Mouse (Mus musculus): ENCODE data around the gene Zfp146. TPM values are rescaled to one million over a fixed set of nuclear protein-coding genes. Genes with fewer than 3 reads are reported as not detected.
"Not testable (repeated sequence)": the region's sequence is repeated elsewhere in the genome, so short reads cannot be mapped to it uniquely, and the experiment has no call there.

The Zfp146 gene
- polyA plus RNA-seq, 1 experiment from 2014 or later: 7.3 TPM

DNA sequence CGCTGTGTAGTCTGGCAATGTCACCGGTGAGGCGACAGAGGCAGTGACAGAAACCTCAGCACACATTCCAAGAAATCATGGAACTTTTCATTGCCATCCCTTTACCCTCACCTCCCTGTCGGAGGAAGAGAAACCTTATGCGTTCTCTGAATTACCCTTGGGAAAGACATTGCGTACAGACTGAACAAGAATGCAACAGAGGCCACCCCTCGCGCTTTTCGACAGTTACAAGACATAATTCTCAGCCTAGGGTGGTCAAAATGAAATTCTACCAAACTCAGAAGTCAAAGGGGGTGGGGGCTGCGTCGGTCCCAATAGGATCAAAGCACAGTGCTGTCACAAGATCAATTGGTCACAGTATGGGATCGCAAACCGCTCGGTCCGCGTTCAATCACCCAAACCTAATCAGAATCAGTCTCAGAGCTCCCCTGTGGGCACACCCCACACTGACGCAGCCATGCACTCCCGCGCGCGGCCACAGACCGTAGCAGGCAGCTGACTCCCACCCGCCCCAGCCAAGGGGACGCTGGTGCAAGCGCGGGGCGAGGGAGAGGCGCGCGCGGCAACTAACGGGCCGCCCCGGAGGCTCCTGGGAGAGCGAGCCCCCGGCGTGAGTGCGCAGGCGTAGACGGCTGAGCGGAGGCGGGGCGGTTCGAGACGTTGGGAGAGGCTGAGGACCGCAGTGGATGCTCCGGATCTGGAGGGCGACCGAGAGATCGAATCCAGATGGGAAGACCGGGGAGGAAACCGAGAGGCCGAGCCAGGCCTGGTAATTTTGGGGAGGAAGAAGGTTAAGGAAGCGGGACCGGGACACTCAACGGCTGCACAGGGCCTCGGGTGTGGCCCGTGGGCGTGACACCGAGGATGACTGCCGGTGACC is 48.0 kb downstream of the Zfp146 start, which contains the start of gene Zfp382:
Gene Zfp382 (plus strand): TSS at position 635 of the 880 bp plus-strand sequence.
- Histone ChIP-seq H3K27ac (ENCODE audit: low read length) (peak within 1 kb of the TSS; percentile 91), H3K4me2 (ENCODE audit: low read depth, low read length) (peak within 1 kb of the TSS; percentile 95), H3K27me3 (ENCODE audit: control insufficient read depth, insufficient read depth, low read length) (no peaks in the 10 kb centered on the region), H3K4me3 (ENCODE audit: low read length) (peak within 1 kb of the TSS; percentile 89), H3K4me1 (ENCODE audit: control insufficient read depth, insufficient read depth, low read length) (peaks cover 5% of the 10 kb centered on the region; the same call in 1 of the 2 replicates), H3K9me3 (replicated peaks; ENCODE audit: control insufficient read depth, low read length) (no peaks in the 10 kb centered on the region), H3K36me3 (ENCODE audit: control insufficient read depth, insufficient read depth) (peaks cover 7% of the 10 kb centered on the region), H3K9ac (ENCODE audit: low read length) (peak within 1 kb of the TSS; percentile 95)
- under 1% methylated on average over 61 of the region's 61 CpGs for WGBS
- ATAC-seq (replicated peaks; ENCODE audit: extremely low read depth, insufficient read depth, low FRiP score): peak; percentile 96

DNA sequence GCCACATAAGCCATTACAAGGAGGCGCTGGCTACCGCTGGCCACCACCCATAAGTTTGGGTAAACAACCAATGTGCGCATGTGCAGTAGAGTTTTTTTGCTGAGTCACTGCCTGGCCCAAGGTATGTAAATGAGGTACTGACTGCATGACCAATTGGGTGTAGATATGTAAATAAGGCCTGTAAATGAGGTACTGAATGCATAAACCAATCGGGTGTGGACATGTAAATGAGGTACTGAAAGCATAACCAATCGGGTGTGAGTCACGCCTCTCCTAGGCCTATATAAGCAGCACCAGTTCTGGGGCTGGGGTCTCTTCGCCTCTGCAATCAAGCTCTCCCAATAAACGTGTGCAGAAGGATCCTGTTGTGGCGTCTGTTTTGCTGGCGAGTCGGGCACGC is 51.6 kb downstream of the Zfp146 start:
- H3K27me3 ChIP-seq (ENCODE audit: control insufficient read depth, insufficient read depth, low read length); H3K4me2 ChIP-seq (ENCODE audit: low read depth, low read length); H3K36me3 ChIP-seq (ENCODE audit: control insufficient read depth, insufficient read depth); H3K4me3 ChIP-seq (ENCODE audit: low read length); H3K27ac ChIP-seq (ENCODE audit: low read length); H3K4me1 ChIP-seq (ENCODE audit: control insufficient read depth, insufficient read depth, low read length); H3K9ac ChIP-seq (ENCODE audit: low read length); ATAC-seq (replicated peaks; ENCODE audit: extremely low read depth, insufficient read depth, low FRiP score); H3K9me3 ChIP-seq (replicated peaks; ENCODE audit: control insufficient read depth, low read length): not testable (repeated sequence)
- 91% methylated on average over 12 of the region's 12 CpGs for WGBS

DNA sequence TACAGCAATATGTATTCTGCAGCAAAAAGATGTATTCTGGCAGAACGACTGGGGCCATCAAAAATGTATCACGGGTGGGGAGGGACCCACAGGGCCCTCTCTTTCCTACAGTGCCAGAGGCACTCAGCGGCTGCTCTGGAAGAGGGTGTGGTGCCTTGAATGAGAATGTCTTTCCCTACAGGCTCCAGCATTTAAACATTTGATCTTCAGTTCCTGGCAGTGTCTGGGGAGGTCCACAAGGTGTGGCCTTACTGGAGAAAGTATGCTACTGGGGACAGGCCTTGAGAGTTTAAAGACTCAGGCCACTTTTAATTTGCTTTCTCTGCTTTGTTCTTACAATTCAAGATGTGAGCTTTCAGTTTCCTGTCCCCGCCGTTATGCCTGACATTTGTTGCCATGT is 53.5 kb downstream of the Zfp146 start:
- no peak overlapping the region for H3K4me2 ChIP-seq (ENCODE audit: low read depth, low read length)
- no peak overlapping the region for H3K27ac ChIP-seq (ENCODE audit: low read length)
- no peak overlapping the region for H3K4me3 ChIP-seq (ENCODE audit: low read length)
- no peaks in the 10 kb centered on the region for H3K4me1 ChIP-seq (ENCODE audit: control insufficient read depth, insufficient read depth, low read length)
- WGBS: 89% methylated on average over 5 of the region's 5 CpGs
- no peak overlapping the region for H3K9ac ChIP-seq (ENCODE audit: low read length)
- 0 out of 2 replicates have a peak, but pooled peaks cover 3% of the 10 kb centered on the region for H3K9me3 ChIP-seq (replicated peaks; ENCODE audit: control insufficient read depth, low read length)
- no peaks in the 10 kb centered on the region for H3K27me3 ChIP-seq (ENCODE audit: control insufficient read depth, insufficient read depth, low read length)
- H3K36me3 ChIP-seq (ENCODE audit: control insufficient read depth, insufficient read depth): no peaks in the 10 kb centered on the region
- ATAC-seq (replicated peaks; ENCODE audit: extremely low read depth, insufficient read depth, low FRiP score): no peak

Other genes with a start within 250 kb of the Zfp146 start
- gene Zfp74, start 215.7 kb downstream of the Zfp146 start, polyA plus RNA-seq (2015; fragmentation: Nextera tagmentation; extraction: Ambion mirVana): 8.2 and 8.3 TPM in 2 replicates
- 16.0 and 18.4 TPM in 2 replicates for gene Zfp568, start 185.8 kb downstream of the Zfp146 start, polyA plus RNA-seq (2015; fragmentation: Nextera tagmentation; extraction: Ambion mirVana)
- gene Zfp14, start 118.4 kb downstream of the Zfp146 start, polyA plus RNA-seq (2015; fragmentation: Nextera tagmentation; extraction: Ambion mirVana): 4.3 and 4.7 TPM in 2 replicates
- 4.8 and 5.2 TPM in 2 replicates for gene Zfp82, start 96.8 kb downstream of the Zfp146 start, polyA plus RNA-seq (2015; fragmentation: Nextera tagmentation; extraction: Ambion mirVana)
- gene Gm26920, start 79.3 kb downstream of the Zfp146 start, polyA plus RNA-seq (2015; fragmentation: Nextera tagmentation; extraction: Ambion mirVana): not detected in 2 replicates
- 6.2 and 7.1 TPM in 2 replicates for gene Zfp566, start 79.2 kb downstream of the Zfp146 start, polyA plus RNA-seq (2015; fragmentation: Nextera tagmentation; extraction: Ambion mirVana)
- gene Zfp260, start 75.0 kb downstream of the Zfp146 start, polyA plus RNA-seq (2015; fragmentation: Nextera tagmentation; extraction: Ambion mirVana): 75.3 and 76.0 TPM in 2 replicates
- 11.2 and 13.3 TPM in 2 replicates for gene Zfp382, start 47.8 kb downstream of the Zfp146 start, polyA plus RNA-seq (2015; fragmentation: Nextera tagmentation; extraction: Ambion mirVana)
- 506 and 580 TPM in 2 replicates for gene Cox7a1, start 14.4 kb upstream of the Zfp146 start, polyA plus RNA-seq (2015; fragmentation: Nextera tagmentation; extraction: Ambion mirVana)
- 85.4 and 87.7 TPM in 2 replicates for gene Capns1, start 29.1 kb upstream of the Zfp146 start, polyA plus RNA-seq (2015; fragmentation: Nextera tagmentation; extraction: Ambion mirVana)
- gene Polr2i, start 62.2 kb upstream of the Zfp146 start, polyA plus RNA-seq (2015; fragmentation: Nextera tagmentation; extraction: Ambion mirVana): 112 TPM in 2 replicates
- gene Tbcb, start 62.5 kb upstream of the Zfp146 start, polyA plus RNA-seq (2015; fragmentation: Nextera tagmentation; extraction: Ambion mirVana): 134 and 154 TPM in 2 replicates
- 0.20 TPM in 1 of 2 replicates, not detected in the other for gene Ovol3, start 66.0 kb upstream of the Zfp146 start, polyA plus RNA-seq (2015; fragmentation: Nextera tagmentation; extraction: Ambion mirVana)
- gene Thap8, start 110.3 kb upstream of the Zfp146 start, polyA plus RNA-seq (2015; fragmentation: Nextera tagmentation; extraction: Ambion mirVana): 0.29 and 0.47 TPM in 2 replicates
- 6.9 and 8.1 TPM in 2 replicates for gene Wdr62, start 110.7 kb upstream of the Zfp146 start, polyA plus RNA-seq (2015; fragmentation: Nextera tagmentation; extraction: Ambion mirVana)
- 7.0 and 8.0 TPM in 2 replicates for gene Clip3, start 122.0 kb upstream of the Zfp146 start, polyA plus RNA-seq (2015; fragmentation: Nextera tagmentation; extraction: Ambion mirVana)
- gene Alkbh6, start 139.0 kb upstream of the Zfp146 start, polyA plus RNA-seq (2015; fragmentation: Nextera tagmentation; extraction: Ambion mirVana): 62.0 and 67.1 TPM in 2 replicates
- 9.2 and 10.0 TPM in 2 replicates for gene Syne4, start 145.1 kb upstream of the Zfp146 start, polyA plus RNA-seq (2015; fragmentation: Nextera tagmentation; extraction: Ambion mirVana)
- 3.6 and 7.3 TPM in 2 replicates for gene E130208F15Rik, start 152.0 kb upstream of the Zfp146 start, polyA plus RNA-seq (2015; fragmentation: Nextera tagmentation; extraction: Ambion mirVana)
- gene Sdhaf1, start 154.1 kb upstream of the Zfp146 start, polyA plus RNA-seq (2015; fragmentation: Nextera tagmentation; extraction: Ambion mirVana): 12.0 and 17.0 TPM in 2 replicates
- 1.2 and 1.4 TPM in 2 replicates for gene Lrfn3, start 193.0 kb upstream of the Zfp146 start, polyA plus RNA-seq (2015; fragmentation: Nextera tagmentation; extraction: Ambion mirVana)
- 32.2 and 34.7 TPM in 2 replicates for gene Tyrobp, start 244.0 kb upstream of the Zfp146 start, polyA plus RNA-seq (2015; fragmentation: Nextera tagmentation; extraction: Ambion mirVana)